Mouse (Mus musculus): ENCODE data around the gene Gm45140. TPM values are rescaled to one million over a fixed set of nuclear protein-coding genes. Genes with fewer than 3 reads are reported as not detected.

Gene Gm45140
- polyA plus RNA-seq, 1 experiment from 2014 or later, result 2.7 TPM

DNA sequence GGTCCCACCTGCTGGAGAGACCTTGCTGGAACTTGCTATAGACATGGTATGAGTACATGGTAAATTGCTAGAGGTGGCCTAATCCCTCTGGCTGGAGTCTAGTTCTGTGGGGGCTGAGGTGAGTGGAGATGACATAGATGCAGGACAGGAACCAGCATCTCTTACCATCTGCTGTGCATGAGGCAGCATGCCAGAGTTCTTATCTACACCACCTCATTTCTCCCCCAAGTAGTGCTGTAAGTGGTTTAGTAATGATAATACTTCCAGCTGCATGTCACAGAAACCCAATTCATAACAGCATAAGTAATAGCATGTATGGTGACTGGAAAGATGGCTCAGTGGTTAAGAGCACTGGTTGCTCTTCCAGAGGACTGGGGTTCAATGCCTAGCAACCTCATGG is 95.1 kb downstream of the Gm45140 start:
- Histone ChIP-seq H3K27ac (ENCODE audit: low read depth, low read length) (no peak overlapping the region), H3K36me3 (ENCODE audit: control insufficient read depth, insufficient read depth, low read length) (no peaks in the 10 kb centered on the region), H3K9ac (ENCODE audit: low read length) (no peak overlapping the region), H3K4me3 (ENCODE audit: low read depth, low read length) (no peak overlapping the region), H3K27me3 (ENCODE audit: control insufficient read depth, insufficient read depth, low read length) (no peaks in the 10 kb centered on the region), H3K4me2 (ENCODE audit: low read depth) (no peak overlapping the region), H3K4me1 (ENCODE audit: control insufficient read depth, insufficient read depth, low read length) (0 out of 2 replicates have a peak, but pooled peaks cover 6% of the 10 kb centered on the region), H3K9me3 (ENCODE audit: control insufficient read depth, low read length) (no peaks in the 10 kb centered on the region)
- ATAC-seq (ENCODE audit: insufficient read depth, low FRiP score, low TSS enrichment), result no peak
- no peak for DNase-seq (ENCODE audit: low spot score)

DNA sequence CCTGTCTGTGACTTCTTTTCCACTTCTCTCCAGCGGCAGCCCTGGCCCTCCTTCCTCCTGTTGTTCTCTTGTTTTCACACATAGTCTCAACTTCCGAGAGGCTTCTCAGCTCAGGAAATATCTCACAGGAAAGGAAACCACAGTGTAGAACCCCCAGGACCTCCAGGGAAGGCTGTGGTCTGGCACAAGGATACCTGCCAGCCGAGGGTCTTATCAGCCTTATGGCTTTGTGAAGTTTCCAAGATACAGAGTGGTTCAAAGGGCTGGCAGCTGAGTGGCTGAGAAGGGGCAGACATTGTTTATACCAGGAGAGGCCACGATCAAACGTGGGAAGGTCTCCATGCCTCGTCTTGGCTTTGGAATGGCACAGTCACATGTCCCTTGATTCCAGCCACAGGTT is 95.7 kb downstream of the Gm45140 start:
- DNase-seq (ENCODE audit: low spot score) (no peak), ATAC-seq (ENCODE audit: insufficient read depth, low FRiP score, low TSS enrichment) (no peak)
- Histone ChIP-seq H3K9me3 (ENCODE audit: control insufficient read depth, low read length) (no peaks in the 10 kb centered on the region), H3K27ac (ENCODE audit: low read depth, low read length) (no peak overlapping the region), H3K36me3 (ENCODE audit: control insufficient read depth, insufficient read depth, low read length) (no peaks in the 10 kb centered on the region), H3K9ac (ENCODE audit: low read length) (no peak overlapping the region), H3K4me3 (ENCODE audit: low read depth, low read length) (no peak overlapping the region), H3K27me3 (ENCODE audit: control insufficient read depth, insufficient read depth, low read length) (no peaks in the 10 kb centered on the region), H3K4me2 (ENCODE audit: low read depth) (no peak overlapping the region), H3K4me1 (ENCODE audit: control insufficient read depth, insufficient read depth, low read length) (0 out of 2 replicates have a peak, but pooled peaks cover 6% of the 10 kb centered on the region)
- WGBS, result 57% methylated on average over 6 of the region's 6 CpGs

Other genes starting within 250 kb of the Gm45140 start
- gene Prokr1, start 245.1 kb downstream of the Gm45140 start, polyA plus RNA-seq (2014; fragmentation: Nextera tagmentation; extraction: Ambion mirVana), result 3.4 and 3.6 TPM in 2 replicates
- 14.9 and 15.4 TPM in 2 replicates for gene Aplf, start 163.6 kb downstream of the Gm45140 start, polyA plus RNA-seq (2014; fragmentation: Nextera tagmentation; extraction: Ambion mirVana)
- gene Efcc1, start 104.9 kb downstream of the Gm45140 start, polyA plus RNA-seq (2014; fragmentation: Nextera tagmentation; extraction: Ambion mirVana), result 6.2 and 6.4 TPM in 2 replicates
- gene Gp9, start 57.7 kb downstream of the Gm45140 start, polyA plus RNA-seq (2014; fragmentation: Nextera tagmentation; extraction: Ambion mirVana), result 2.6 and 4.3 TPM in 2 replicates
- gene Rab43, start 23.6 kb downstream of the Gm45140 start, polyA plus RNA-seq (2014; fragmentation: Nextera tagmentation; extraction: Ambion mirVana), result 7.9 and 8.4 TPM in 2 replicates
- gene Isy1, start 3.0 kb upstream of the Gm45140 start, polyA plus RNA-seq (2014; fragmentation: Nextera tagmentation; extraction: Ambion mirVana), result 45.6 and 59.3 TPM in 2 replicates
- 1,129 and 1,155 TPM in 2 replicates for gene Cnbp, start 15.3 kb upstream of the Gm45140 start, polyA plus RNA-seq (2014; fragmentation: Nextera tagmentation; extraction: Ambion mirVana)
- gene Copg1, start 52.0 kb upstream of the Gm45140 start, polyA plus RNA-seq (2014; fragmentation: Nextera tagmentation; extraction: Ambion mirVana), result 156 and 169 TPM in 2 replicates
- 44.7 and 49.0 TPM in 2 replicates for gene Hmces, start 78.1 kb upstream of the Gm45140 start, polyA plus RNA-seq (2014; fragmentation: Nextera tagmentation; extraction: Ambion mirVana)
- gene H1fx, start 145.8 kb upstream of the Gm45140 start, polyA plus RNA-seq (2014; fragmentation: Nextera tagmentation; extraction: Ambion mirVana), result 91.9 and 92.1 TPM in 2 replicates
- 275 and 276 TPM in 2 replicates for gene Rab7, start 209.5 kb upstream of the Gm45140 start, polyA plus RNA-seq (2014; fragmentation: Nextera tagmentation; extraction: Ambion mirVana)
- 301 and 345 TPM in 2 replicates for gene Rpn1, start 248.7 kb upstream of the Gm45140 start, polyA plus RNA-seq (2014; fragmentation: Nextera tagmentation; extraction: Ambion mirVana)

Measured in neural tube, embryonic 11.5 days (tissue).